Mouse (Mus musculus) erythroblast, embryonic 14.5 days (primary cell): ENCODE measurements around the gene Tmem235.

Experiments
- GATA1 ChIP-seq: IDR thresholded peaks from 2 replicates; pipeline ENCODE4 v1.6.1; 2012; ENCODE audit warnings: low read length, inconsistent platforms, mixed read lengths
- TAL1 ChIP-seq: IDR thresholded peaks from 3 replicates; pipeline ENCODE4 v1.6.1; 2012; ENCODE audit warnings: low read length, inconsistent platforms, mixed read lengths

- no peak for TF ChIP-seq GATA1
- TF ChIP-seq TAL1 = no peak
Observed at GRCm38 (mm10) chr11:117832086-117832969, 28.2 kb upstream of the Tmem235 start.
